Mouse (Mus musculus) cerebellum, postnatal 36 days (tissue): ENCODE data around the gene Gipc2.
A peak's percentile ranks its signal among the peaks of the same experiment; 100 is the strongest.
"Not testable (repeated sequence)": the region's sequence is repeated elsewhere in the genome, so short reads cannot be mapped to it uniquely, and the experiment has no call there.

Experiments used
- DNase-seq, 2 experiments: peaks; one replicate each; pipeline ENCODE4 v3.0.0; 2021 to 2022; ENCODE audit warnings: mixed read lengths in 2 of 2

Gene Gipc2

GRCm38 (mm10) chr3:152152483-152152804 lies 13.6 kb downstream of the Gipc2 start:
- DNase-seq, result no peak

GRCm38 (mm10) chr3:152151725-152152482 lies 14.1 kb downstream of the Gipc2 start:
- no peak for DNase-seq

DNA sequence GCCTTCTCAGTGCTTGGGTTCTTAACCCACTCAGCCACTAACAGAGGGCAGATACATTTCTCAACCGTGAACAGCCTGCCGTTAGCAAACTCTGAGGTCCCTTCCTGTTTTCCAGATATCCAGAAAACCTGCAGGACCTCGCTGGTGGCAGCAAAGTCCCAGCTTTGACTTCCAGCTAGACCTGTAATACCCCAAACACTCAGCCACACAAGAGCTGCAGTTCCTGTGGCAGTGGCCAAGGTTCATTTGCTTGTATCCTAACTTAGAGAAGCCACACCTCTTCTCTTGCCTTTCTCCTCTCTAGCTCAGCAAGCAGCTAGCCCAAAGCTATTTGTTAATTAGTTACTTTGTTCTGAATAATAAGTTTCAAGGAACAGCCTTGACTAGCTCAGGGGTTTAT lies 16.2 kb downstream of the Gipc2 start:
- DNase-seq, result no peak

GRCm38 (mm10) chr3:152149449-152149848 lies 16.6 kb downstream of the Gipc2 start:
- no peak for DNase-seq

GRCm38 (mm10) chr3:152147085-152147831 lies 18.8 kb downstream of the Gipc2 start:
- peak; percentile 11 to 40 for DNase-seq

GRCm38 (mm10) chr3:152145186-152145585 lies 20.8 kb downstream of the Gipc2 start:
- DNase-seq, result peak; percentile 12 to 36

DNA sequence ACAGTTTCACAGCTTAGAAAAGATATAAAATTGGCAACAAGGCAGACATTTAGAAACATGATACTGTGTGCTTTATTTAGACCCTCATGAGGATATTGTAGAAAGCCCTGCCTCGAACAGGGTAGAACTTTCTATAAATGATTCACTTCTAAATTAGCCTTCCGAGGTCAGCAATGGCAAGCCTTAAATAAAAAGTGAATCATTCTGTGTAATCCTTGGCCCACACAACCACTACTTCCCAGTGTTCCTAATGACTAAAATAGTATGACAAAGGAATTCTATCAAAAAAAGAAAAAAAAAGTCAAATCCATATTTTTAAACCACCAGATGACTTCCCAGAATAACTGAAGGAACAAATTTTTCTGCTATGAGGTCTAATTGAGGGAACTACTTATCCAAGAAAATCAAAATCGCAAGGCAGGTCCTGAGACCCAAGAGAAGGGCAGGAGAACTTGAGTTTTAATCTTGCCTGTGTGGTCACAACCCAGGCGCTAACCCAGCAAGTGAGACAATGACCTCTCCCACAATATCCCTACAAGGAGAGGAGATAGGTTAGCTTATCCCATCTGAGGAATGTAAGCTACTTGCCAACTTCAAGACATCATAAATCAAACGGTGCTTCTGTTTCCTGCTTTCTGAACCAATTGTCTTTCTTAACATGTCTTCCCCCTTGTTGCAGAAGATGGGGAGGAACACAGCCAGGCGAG lies 22.9 kb downstream of the Gipc2 start:
- DNase-seq, result no peak

GRCm38 (mm10) chr3:152142146-152142545 lies 23.9 kb downstream of the Gipc2 start:
- no peak for DNase-seq

GRCm38 (mm10) chr3:152139308-152139707 lies 26.7 kb downstream of the Gipc2 start:
- not testable (repeated sequence) for DNase-seq

DNA sequence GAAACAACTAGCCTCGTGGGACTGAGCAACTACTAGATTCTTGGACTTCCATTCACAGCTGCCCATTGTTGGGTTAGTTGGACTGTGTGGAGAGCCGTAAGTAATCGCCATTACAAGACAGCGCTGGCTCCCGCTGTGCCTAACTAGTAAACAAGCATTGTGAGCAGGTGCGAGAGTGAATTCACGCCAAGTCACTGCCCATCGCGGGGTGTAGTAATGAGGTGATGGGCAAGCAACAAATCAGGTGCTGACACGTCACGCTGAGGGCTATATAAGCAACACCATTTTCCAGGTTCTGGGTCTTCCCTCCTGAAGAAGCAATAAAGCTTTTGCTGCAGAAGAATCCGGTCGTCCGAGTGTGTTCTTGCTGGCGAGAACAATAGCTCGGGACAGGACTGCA lies 29.9 kb downstream of the Gipc2 start:
- not testable (repeated sequence) for DNase-seq

DNA sequence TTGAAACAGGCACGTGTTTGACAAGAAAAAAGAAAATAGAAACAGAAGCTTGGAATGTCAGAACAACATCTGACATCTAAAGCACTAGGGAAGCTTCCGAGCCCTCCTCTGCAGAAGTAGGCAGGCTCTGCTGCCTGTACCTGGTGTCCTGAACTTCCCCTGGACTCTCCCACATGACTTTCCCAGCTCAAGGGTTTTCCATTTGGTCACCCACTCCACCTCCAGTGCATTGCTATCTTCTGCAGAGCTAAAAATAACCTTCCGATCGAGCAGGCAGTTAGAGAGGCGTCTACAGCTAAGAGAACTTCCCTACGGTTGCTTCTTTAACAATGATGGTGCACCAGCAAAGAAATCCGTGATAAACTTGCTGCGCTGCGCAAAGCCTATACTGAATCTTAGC lies 32.4 kb downstream of the Gipc2 start:
- no peak for DNase-seq

DNA sequence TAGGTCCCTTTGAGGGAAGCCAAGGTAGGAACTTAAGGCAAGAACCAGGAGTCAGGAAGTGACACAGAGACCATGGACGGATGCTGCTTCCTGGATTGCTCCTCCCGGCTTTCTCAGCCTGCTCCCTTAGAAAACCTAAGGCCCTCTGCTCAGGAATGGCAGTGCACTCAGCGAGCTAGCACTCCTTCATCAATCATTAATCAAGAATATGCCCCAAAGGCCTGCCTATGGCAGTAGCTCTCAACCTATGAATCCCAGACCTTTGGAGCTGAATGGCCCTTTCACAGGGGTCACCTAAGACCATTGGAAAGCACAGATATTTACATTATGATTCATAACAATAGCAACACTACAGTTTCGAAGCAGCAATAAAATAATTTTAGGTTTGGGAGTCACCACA lies 35.1 kb downstream of the Gipc2 start:
- DNase-seq, result no peak

DNA sequence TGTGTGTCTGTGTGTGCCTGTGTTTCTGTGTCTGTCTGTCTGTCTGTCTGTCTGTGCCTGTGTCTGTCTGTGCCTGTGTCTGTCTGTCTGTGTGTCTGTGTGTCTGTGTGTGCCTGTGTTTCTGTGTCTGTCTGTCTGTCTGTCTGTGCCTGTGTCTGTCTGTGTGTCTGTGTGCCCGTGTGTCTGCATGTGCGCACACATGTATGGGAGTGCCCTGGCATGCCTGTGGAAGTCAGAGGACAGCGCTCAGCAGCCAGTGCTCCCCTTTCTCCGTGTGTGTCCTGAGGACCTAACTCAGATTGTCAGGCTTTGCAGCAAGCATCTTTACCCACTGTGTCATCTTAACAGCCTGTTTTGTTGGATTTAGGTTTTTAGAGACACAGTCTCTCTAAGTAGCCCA lies 36.6 kb downstream of the Gipc2 start:
- not testable (repeated sequence) for DNase-seq

DNA sequence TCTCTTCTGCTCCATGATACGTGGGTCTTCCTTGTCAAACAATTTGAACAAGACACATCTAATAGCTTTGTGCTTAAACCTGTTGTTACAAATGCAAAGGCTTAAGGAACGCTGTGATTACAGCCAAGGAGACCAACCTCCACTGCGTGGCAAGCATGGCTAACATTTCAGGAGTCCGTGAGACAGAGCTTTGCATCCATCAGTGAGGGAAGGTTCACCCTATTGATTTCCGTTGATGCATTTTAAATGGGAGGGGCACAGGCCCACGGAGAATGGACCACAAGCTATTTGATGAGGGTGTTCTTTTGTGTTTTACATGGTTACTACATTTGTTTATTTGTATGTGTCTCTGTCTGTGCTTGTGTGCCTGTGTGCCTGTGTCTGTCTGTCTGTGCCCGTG lies 37.4 kb downstream of the Gipc2 start:
- DNase-seq, result no peak

- no peak for DNase-seq
Measured at GRCm38 (mm10) chr3:152127144-152127543, 38.9 kb downstream of the Gipc2 start.

DNA sequence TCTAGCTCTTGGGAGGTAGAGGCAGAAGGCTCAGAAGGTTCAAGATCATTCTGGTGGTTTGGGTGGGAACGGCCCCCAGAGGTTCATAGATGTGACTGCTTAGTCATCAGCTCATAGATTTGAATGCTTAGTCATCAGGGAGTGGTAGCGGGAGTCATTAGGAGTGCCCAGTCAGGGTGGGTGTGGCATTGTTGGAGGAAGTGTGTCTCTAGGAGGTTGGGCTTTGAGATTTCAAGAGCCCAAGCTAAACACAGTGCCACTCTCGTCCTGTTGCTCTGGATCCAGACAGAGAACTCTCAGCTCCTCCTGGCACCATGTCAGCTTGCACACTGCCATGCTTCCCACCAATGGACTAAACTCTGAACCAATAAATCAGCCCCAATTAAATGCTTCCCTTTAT lies 43.3 kb downstream of the Gipc2 start:
- no peak for DNase-seq

DNA sequence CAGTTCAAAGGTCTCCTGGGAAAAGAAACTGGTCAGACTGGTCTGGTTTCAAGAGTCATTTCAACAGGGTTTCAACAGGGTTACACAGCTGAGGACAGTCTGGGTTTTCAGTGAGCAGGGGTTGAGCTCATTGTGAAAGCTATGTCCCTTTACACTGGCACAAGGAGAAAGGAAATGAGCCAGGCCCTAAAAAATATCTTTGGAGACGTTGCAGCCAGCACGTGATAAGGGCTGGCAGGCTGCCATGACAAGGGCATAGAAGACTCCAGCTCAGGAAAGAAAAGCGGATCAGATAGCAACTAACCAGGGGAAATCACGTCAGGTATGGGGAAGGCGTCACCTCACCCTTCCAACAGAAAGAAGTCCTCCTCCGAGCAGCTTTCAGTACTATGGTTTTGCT lies 43.9 kb downstream of the Gipc2 start:
- DNase-seq, result no peak

DNA sequence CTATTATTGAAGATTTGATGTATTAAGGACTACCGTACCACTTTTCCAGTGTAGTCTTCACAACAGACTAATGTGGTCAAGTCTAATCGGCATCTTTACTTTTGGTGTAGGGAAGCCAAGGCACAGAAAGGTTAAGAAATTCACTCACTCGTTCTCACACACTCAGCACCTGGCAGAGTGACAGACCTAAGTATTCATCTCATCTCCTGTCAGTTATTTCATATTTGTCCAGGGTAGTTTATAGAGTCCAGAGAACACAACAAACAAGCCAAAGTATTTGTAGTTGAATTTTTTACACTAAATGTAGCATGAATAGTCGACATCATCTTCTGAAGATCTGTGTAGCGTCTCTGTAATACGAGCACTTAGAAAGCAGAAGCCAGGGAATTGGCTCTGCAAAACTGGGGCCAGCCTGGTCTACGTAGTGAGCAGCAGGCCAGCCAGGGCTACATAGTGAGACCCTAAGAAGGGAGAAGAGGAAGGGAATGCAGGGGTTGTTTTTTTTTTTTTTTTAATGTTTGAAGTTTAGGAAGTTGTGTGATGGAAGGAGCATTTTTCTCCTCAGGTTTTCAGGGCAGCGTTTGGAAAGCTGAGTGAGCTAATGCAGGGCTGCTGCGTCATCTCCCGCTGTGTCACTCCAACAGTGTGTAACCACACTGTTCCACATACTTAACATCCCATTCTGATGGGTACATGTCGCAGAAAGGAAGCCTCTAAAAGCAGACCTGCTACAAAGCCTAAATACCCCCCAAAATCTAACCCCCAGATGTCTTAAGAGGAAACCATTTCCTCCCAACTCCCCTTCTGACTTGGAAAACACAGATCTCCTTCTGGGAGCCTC lies 44.6 kb downstream of the Gipc2 start:
- no peak for DNase-seq

GRCm38 (mm10) chr3:152119987-152120386 lies 46.0 kb downstream of the Gipc2 start:
- no peak for DNase-seq

DNA sequence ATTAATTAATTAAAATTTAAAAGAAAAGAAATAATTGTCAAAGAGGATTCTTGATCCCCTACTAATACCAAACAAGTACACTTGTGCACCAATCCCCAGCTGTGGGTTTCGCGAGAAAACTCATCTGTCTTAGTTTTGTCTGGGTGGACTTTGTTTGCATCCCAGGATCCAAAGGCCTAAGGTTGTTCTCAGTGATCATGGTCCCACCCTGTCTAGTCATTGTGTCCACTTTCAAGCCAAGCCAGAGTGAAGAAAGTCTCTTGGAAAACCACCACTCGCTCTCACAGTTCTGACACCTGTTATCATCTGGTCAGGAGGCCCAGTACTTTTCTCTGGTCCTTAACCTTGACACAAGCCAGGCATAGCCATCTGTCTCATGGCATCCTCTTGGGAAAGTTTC lies 48.1 kb downstream of the Gipc2 start:
- DNase-seq, result no peak

DNA sequence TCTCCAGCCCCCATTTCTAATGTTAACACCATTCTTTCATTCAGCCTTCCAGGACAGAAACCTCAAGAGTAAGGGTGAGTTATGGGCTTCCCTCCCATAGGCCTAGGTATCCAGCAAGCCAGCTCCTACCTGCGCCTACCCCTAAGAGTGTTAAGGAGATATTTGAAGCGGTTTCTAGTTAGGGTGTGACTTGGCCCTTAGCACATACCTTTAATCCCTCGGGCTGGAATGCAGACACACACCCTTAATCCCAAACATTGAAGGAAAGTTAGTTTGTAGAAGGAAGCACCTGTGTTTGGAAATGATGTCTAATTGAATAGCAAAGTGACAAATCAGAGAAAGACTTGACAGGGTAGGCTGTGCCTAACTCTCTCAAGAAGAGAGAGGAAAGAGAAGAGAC lies 49.9 kb downstream of the Gipc2 start:
- no peak for DNase-seq

GRCm38 (mm10) chr3:152114786-152115185 lies 51.2 kb downstream of the Gipc2 start:
- no peak for DNase-seq

DNA sequence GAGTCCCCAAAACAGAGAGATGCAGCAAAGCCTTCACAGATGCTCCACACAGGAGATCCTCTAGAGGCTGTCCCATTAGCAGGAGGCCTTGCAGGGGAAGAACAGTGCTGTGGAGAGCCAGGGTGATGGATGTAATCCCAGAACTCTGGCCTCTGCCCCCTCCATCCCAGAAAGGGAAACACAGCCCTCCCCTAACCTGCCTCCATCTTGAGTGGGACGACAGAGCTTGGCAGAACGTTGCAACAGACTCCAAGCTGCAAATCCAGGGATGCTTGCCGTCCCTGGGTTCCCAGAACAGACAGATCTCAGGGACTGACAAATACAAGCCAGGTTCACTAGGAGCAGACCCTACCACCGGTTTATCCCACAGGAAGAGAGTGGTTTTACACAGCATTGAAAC lies 51.8 kb downstream of the Gipc2 start:
- no peak for DNase-seq
